Mouse (Mus musculus) urinary bladder, adult 2 months (tissue): ENCODE data around the gene Mipep. TPM values are rescaled to one million over a fixed set of nuclear protein-coding genes. Genes with fewer than 3 reads are reported as not detected.

ENCODE experiments used
- polyA plus RNA-seq: library from polyadenylated mRNA; depleted of rRNA; stranded (reverse); fragments of >200 nt; gene quantifications from 2 replicates; pipeline ENCODE4 v1.2.3, GENCODE M21; 2012; rRNA removed

Mipep gene
- polyA plus RNA-seq, 1 experiment = 11.9 TPM

Other genes starting within 250 kb of the Mipep start
- 26.6 and 39.2 TPM in 2 replicates for gene Spata13, start 150.6 kb upstream of the Mipep start, polyA plus RNA-seq
- gene C1qtnf9, start 16.4 kb upstream of the Mipep start, polyA plus RNA-seq = 6.9 and 7.8 TPM in 2 replicates